Mouse (Mus musculus) mature B cell (primary cell): ENCODE data around the gene Sncb.

Experiments used
- in situ Hi-C: fragments of 300-500 bp; cut with MboI; formaldehyde crosslinking; loops from 2 replicates; pipeline ENCODE4 v1.14.3; 2019

Gene Sncb

GRCm38 (mm10) chr13:54749061-54749863 lies 17.1 kb downstream of the Sncb start:
- in situ Hi-C loops, result no loop called here

GRCm38 (mm10) chr13:54748721-54749060 lies 17.7 kb downstream of the Sncb start:
- in situ Hi-C loops, result no loop called here

GRCm38 (mm10) chr13:54748190-54748589 lies 18.2 kb downstream of the Sncb start:
- in situ Hi-C loops, result no loop called here

GRCm38 (mm10) chr13:54746896-54747295 lies 19.5 kb downstream of the Sncb start:
- in situ Hi-C loops, result no loop called here

- in situ Hi-C loops, result no loop called here
Measured at GRCm38 (mm10) chr13:54746110-54746509, 20.3 kb downstream of the Sncb start.

- in situ Hi-C loops, result no loop called here
Measured at GRCm38 (mm10) chr13:54738213-54738601, 28.2 kb downstream of the Sncb start.

- in situ Hi-C loops, result no loop called here
Measured at GRCm38 (mm10) chr13:54737488-54738212, 28.7 kb downstream of the Sncb start.

- in situ Hi-C loops, result no loop called here
Measured at GRCm38 (mm10) chr13:54736931-54737330, 29.5 kb downstream of the Sncb start.

- in situ Hi-C loops, result no loop called here
Measured at GRCm38 (mm10) chr13:54726131-54726530, 40.3 kb downstream of the Sncb start.

- in situ Hi-C loops, result no loop called here
Measured at GRCm38 (mm10) chr13:54723143-54723542, 43.3 kb downstream of the Sncb start.

GRCm38 (mm10) chr13:54716916-54717315 lies 49.5 kb downstream of the Sncb start:
- in situ Hi-C loops, result no loop called here

- in situ Hi-C loops, result no loop called here
Measured at GRCm38 (mm10) chr13:54714996-54715395, 51.4 kb downstream of the Sncb start.

GRCm38 (mm10) chr13:54714393-54714792 lies 52.0 kb downstream of the Sncb start:
- in situ Hi-C loops, result no loop called here

GRCm38 (mm10) chr13:54710866-54711265 lies 55.5 kb downstream of the Sncb start:
- in situ Hi-C loops, result no loop called here
